Mouse (Mus musculus): Measurements from ENCODE around the gene Rims3. TPM values are rescaled to one million over a fixed set of nuclear protein-coding genes. Genes with fewer than 3 reads are reported as not detected.

The Rims3 gene
- 3.0 and 5.9 TPM in 2 replicates for polyA plus RNA-seq (2012; ENCODE audit: low replicate concordance)

DNA sequence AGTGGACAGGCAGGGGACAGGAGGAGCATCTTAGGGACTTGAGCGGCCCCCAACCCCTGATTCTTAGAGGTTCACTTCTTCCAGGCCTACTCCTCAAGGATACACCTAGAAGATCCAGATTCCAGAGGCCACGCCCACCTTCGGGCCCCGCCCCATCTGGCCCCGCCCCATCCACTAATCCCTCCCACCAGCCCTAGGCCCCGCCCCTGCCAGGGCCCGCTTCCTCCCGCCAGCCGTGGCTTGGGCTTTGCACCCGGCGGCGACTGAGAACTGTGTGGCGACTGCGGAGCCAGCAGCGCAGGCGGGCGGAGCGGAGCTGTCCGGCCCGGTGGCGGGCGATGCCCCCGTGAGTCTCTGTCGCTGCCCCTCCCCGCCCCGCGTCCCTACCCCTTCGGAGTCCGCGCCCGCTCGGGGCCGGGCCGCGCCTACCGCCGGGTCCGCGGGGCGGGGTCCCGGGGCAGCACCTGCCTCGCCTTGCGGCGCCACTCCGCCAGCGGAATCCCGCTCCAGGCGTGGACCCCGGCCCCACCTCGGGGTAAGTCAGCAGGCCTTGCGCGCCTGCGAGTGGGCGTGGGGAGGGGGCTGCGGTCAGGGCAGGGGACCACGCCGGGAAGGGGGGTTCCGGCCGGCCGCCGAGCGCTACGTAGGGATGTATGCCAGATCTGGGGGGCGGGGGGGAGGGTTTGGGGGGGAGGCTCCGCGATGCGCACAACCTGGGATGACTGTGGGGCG lies at the start of gene Rims3:
TSS of gene Rims3 (plus strand) at position 229 of the 732 bp plus-strand sequence.

DNA sequence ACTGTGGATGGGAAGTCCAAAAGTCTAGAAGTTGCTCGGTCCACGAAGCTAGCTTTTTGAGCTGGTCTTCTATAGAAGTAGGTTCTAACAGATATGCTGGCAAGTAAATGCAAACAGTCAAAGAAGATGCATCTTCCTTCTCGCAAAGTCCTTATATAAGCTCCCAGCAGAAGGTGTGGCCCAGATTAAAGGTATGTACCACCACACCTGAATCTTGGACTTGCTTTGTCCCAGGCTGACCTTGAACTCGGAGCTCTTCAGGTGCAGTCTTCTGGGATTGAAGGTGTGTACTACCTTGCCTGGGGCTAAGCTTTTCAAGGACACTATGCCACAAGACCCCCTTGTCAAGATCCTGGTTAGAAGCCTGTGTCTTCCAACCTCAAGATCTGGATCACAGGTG lies 23.1 kb upstream of the Rims3 start, which contains the start of gene Nfyc:
TSS of gene Nfyc (minus strand) at position 101 of the 400 bp plus-strand sequence.

GRCm38 (mm10) chr4:120924554-120925299 lies 70.1 kb downstream of the Rims3 start, which contains the start of gene Exo5:
Gene Exo5 (minus strand): TSS chr4:120925017.

Other genes starting within 250 kb of the Rims3 start
- 774 and 832 TPM in 2 replicates for gene Cited4, start 188.2 kb upstream of the Rims3 start, polyA plus RNA-seq (2012; ENCODE audit: low replicate concordance)
- gene Kcnq4, start 106.2 kb upstream of the Rims3 start, polyA plus RNA-seq (2012; ENCODE audit: low replicate concordance): 0.05 and 0.15 TPM in 2 replicates
- gene Nfyc, start 23.2 kb upstream of the Rims3 start, polyA plus RNA-seq (2012; ENCODE audit: low replicate concordance): 25.4 and 166 TPM in 2 replicates
- gene Exo5, start 70.2 kb downstream of the Rims3 start, polyA plus RNA-seq (2012; ENCODE audit: low replicate concordance): 2.7 and 4.3 TPM in 2 replicates
- 0.89 and 2.9 TPM in 2 replicates for gene Zfp69, start 96.9 kb downstream of the Rims3 start, polyA plus RNA-seq (2012; ENCODE audit: low replicate concordance)
- 37.9 and 49.8 TPM in 2 replicates for gene Smap2, start 162.4 kb downstream of the Rims3 start, polyA plus RNA-seq (2012; ENCODE audit: low replicate concordance)
- gene Col9a2, start 184.6 kb downstream of the Rims3 start, polyA plus RNA-seq (2012; ENCODE audit: low replicate concordance): 0.25 TPM in 1 of 2 replicates, not detected in the other
- gene Zmpste24, start 243.4 kb downstream of the Rims3 start, polyA plus RNA-seq (2012; ENCODE audit: low replicate concordance): 1.4 and 3.3 TPM in 2 replicates